Mouse (Mus musculus) v-Abl transformed pro-B cells (cell line): ENCODE measurements around the gene Kif13a.

Experiments
- in situ Hi-C, 2 experiments: fragments of 400-800 bp; cut with MboI; formaldehyde crosslinking; loops; one replicate each; pipeline ENCODE4 v1.15.1; 2025; ENCODE audit not compliant: unreplicated experiment in 2 of 2

The Kif13a gene

GRCm38 (mm10) chr13:46844561-46845235 is 85.0 kb downstream of the Kif13a start:
- in situ Hi-C loops: loop anchor here (10.0 to 25.0 kb wide), 3 partner anchors 440 to 1618 kb away; no protein-coding TSS in a partner anchor

DNA sequence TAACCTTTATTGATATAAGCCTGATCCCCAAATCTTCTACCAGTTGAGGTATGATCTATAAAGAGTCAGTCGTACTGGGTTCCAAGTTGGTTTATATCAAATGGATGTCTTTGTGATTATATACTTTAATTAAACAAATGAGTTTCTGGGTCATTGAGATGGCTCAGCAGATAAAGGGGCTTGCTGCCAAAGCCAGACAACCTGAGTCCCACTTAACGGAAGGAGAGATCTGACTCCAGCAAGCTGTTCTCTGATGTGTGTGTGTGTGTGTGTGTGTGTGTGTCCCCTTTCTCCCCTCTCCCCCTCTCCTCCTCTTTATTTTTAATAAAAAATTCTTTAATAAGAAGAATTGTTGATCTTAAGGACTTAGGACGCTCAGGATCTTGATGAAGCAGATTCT is 86.0 kb downstream of the Kif13a start:
- in situ Hi-C loops: loop anchor here (10.0 to 25.0 kb wide), 3 partner anchors 441 to 1619 kb away; no protein-coding TSS in a partner anchor

DNA sequence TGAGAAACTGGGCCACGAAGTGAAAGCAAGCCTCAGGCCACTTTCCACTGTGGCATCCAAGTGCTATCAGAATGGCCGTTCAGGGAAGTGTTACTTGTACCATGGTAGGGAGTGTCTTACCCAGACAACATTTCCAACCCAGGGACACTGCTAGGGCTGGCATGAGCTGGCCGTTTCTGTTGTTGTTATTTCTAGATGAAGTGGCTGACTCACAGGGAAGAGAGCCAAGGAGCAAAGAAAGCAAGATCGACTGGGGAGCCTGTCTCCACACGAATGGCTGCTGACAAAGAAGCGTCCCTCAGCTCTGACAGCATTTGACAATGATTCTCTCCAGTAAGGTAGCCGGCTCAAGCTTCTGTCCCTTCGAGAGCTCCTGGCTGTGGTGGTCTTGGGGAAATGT is 87.5 kb downstream of the Kif13a start:
- in situ Hi-C loops: loop anchor here (10.0 to 25.0 kb wide), 3 partner anchors 443 to 1620 kb away; no protein-coding TSS in a partner anchor

- in situ Hi-C loops: loop anchor here (10.0 to 25.0 kb wide), 3 partner anchors 443 to 1621 kb away; no protein-coding TSS in a partner anchor
These were observed 88.0 kb downstream of the Kif13a start for GRCm38 (mm10) chr13:46841668-46842067.

DNA sequence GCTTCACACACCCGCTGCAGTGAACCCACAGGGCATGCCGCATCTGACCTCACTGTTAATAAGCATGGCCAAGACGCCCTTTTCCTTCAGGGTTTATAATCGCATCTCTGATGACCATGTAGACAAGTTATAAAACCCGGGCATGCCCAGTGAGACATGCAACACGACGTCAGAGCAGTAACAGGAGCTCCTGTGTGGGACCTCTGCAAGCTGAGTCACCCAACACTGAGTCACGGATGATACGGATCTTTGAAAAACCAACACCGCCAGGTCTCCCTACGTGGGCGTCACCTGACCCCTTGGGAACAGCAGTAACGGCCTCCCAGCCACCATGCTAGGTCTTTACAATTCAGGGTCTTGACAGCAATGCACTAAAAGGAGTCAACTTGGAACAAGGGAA is 89.0 kb downstream of the Kif13a start:
- in situ Hi-C loops: loop anchor here (10.0 to 25.0 kb wide), 3 partner anchors 444 to 1622 kb away; no protein-coding TSS in a partner anchor

DNA sequence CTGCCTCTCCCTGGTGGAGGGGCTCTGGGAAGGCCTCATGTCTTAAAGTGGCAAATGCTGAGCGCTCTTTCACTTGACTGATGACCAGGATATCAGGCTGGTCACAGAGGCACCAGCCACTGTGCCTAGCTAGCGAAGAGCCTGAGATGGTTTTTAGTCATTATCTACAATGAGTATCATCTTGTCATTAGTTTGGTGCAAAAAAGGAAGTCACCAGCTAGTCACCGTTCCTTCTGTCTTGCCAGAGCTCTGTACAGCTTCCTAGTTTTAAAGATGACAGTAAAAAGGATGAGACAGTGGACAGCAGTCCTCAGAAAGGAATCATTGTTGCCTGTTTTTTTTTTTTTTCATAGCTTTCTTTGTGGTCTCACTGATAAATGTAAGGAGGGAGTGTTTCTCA is 90.4 kb downstream of the Kif13a start:
- in situ Hi-C loops: loop anchor here in 1 of 2 experiments (25.0 kb wide), 2 partner anchors 448 to 1623 kb away; no protein-coding TSS in a partner anchor

DNA sequence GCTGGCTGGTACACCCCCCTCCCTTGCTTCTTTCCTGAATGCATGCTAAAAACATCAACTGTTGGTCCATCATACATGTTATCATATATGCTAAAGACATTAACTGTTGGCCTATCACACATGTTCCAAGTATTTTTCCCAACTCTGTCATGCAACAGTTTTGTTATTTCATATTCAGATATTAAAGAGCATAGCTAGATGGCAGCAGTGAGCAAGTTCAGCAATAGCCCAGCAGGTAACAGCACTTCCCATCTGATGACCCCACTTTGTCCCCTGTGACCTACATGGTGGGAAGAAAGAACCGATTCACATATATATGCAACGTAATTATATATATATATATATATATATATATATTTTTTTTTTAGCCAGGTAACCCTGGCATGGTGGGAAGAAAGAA is 91.1 kb downstream of the Kif13a start:
- in situ Hi-C loops: loop anchor here in 1 of 2 experiments (25.0 kb wide), 2 partner anchors 449 to 1624 kb away; no protein-coding TSS in a partner anchor

DNA sequence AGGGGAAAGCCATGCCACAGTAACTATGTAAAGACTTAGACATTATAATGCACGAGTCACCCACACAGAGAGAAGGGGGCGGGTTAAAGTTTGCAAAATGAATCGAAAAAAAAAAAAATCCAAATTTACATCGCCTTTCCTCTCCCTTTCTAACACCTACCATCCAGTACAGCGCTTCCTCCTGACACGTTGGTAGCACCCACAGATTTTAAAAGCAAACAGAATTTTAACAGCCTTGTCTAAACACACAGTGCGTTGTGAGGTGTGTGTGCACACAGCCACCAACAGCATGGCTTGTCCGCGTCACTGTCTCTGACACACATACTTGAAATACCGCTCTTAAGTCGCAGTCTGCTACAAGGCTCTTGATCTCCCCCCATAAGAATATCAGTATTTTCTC is 94.3 kb downstream of the Kif13a start:
- in situ Hi-C loops: loop anchor here in 1 of 2 experiments (25.0 kb wide), 2 partner anchors 452 to 1627 kb away; no protein-coding TSS in a partner anchor

- in situ Hi-C loops: loop anchor here in 1 of 2 experiments (25.0 kb wide), 2 partner anchors 452 to 1627 kb away; no protein-coding TSS in a partner anchor
These were observed 94.9 kb downstream of the Kif13a start for GRCm38 (mm10) chr13:46834805-46835204.

GRCm38 (mm10) chr13:46833586-46833985 is 96.1 kb downstream of the Kif13a start:
- in situ Hi-C loops: loop anchor here in 1 of 2 experiments (25.0 kb wide), 2 partner anchors 454 to 1629 kb away; no protein-coding TSS in a partner anchor

DNA sequence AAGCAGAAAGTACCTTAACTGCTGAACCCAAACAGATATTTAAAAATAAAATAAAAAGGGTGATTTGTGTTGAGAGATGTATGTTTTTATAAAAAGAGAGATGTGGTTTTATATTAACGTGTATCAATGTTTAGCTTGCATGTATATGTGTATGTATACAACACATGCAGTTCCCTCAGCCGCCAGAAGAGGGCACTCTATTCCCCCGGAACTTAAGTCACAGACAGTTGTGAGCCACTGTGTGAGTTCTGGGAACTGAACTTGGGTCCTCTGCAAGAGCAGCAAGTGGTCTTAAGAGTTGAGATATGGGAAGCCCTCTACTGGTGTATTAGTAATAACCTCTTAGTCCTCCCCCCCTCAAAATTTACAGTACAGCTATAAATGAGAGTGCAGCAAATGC is 96.7 kb downstream of the Kif13a start:
- in situ Hi-C loops: loop anchor here in 1 of 2 experiments (25.0 kb wide), 2 partner anchors 454 to 1629 kb away; no protein-coding TSS in a partner anchor

DNA sequence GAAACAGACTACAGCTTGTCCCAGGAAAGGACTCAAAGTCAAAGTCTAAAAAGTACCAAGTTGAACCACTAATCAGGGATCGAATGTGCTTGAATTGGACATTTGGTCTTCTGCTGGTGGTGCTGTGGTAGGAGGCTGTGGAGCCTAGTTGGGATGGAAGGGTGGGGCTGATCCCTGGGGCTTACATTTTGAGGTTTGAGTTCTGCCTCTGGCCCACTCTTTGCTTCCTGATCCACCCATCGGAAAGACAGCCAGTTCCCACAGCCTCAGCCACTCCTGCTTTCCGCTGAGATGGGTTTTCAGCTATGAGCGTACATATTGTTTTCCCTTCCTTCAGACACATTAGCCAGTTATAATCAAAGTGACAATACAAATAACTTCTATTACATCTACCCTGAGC is 106.4 kb downstream of the Kif13a start:
- in situ Hi-C loops: loop anchor here (25.0 kb wide), 2 partner anchors 836 to 1639 kb away; no protein-coding TSS in a partner anchor

DNA sequence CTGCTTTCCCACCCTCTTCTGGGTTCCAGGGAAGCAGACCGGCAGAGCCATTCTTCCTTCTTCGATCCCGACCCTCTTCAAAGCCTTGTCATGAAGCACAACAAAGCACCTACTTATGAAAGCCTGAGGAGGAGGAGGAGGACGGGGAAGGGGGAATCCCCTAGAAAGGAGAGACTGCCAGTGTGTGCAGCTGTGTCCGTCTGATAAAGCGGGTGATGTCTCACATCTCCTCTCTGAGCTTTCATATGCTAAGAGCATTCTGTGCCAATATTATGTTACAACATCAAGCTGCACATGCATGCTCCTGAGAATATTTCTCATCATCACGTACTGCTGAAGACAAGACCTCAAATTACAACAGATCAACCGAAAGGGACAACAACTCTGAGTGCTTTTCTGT is 107.5 kb downstream of the Kif13a start:
- in situ Hi-C loops: loop anchor here (25.0 kb wide), 2 partner anchors 835 to 1640 kb away; no protein-coding TSS in a partner anchor

GRCm38 (mm10) chr13:46819729-46820223 is 109.9 kb downstream of the Kif13a start:
- in situ Hi-C loops: loop anchor here (25.0 kb wide), 2 partner anchors 832 to 1643 kb away; no protein-coding TSS in a partner anchor

- in situ Hi-C loops: loop anchor here (25.0 kb wide), 2 partner anchors 832 to 1643 kb away; no protein-coding TSS in a partner anchor
These were observed 110.4 kb downstream of the Kif13a start for GRCm38 (mm10) chr13:46819202-46819728.

GRCm38 (mm10) chr13:46818374-46818773 is 111.3 kb downstream of the Kif13a start:
- in situ Hi-C loops: loop anchor here (25.0 kb wide), 2 partner anchors 831 to 1644 kb away; no protein-coding TSS in a partner anchor

DNA sequence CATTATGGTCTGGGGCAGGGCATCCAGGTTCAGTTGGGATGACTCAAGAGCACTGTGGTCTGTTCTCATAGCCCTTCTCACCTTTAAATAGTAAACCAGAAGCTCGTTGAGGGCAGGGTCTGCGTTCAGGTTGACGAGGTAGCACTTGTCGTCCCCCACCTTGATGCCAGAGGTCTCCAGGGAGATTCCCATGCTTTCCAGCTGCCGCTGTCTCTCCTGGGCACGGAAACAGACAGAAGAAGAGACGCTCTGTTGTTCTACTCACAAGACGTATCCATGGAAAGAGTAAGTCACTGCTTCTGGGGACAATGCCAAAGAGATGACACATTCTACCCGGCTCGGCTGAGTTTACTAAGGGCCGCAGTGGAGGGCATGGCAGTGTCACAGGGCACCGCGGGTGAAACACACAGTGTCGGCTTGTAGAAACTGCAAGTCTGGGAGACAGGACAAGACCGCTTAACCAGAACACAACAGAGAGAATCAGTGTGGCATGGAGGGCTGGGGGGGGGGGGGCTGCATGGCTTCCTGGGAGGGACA is 117.0 kb downstream of the Kif13a start:
- in situ Hi-C loops: loop anchor here (25.0 kb wide), 2 partner anchors 825 to 1650 kb away; no protein-coding TSS in a partner anchor

DNA sequence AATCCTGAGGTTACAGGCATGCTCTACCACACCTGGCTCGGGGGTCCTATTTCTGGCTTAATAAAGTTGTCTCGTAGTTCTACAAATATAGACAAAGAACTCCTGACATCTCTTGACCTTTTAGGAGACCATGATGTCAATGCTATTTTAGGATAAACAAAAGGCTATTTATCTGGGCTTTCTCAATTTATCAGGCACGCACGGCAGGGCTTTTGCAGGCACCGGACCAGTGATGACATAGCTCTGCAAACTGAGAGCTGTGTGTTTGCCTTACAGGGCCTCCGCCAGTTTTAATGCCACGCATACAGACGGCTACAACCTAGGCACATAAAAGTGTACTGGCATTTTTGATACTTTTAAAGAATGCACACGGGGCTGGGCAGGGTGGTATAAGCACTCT is 118.0 kb downstream of the Kif13a start:
- in situ Hi-C loops: loop anchor here (25.0 kb wide), 2 partner anchors 824 to 1651 kb away; no protein-coding TSS in a partner anchor

GRCm38 (mm10) chr13:46810613-46811012 is 119.1 kb downstream of the Kif13a start:
- in situ Hi-C loops: loop anchor here (25.0 kb wide), 2 partner anchors 823 to 1652 kb away; no protein-coding TSS in a partner anchor

DNA sequence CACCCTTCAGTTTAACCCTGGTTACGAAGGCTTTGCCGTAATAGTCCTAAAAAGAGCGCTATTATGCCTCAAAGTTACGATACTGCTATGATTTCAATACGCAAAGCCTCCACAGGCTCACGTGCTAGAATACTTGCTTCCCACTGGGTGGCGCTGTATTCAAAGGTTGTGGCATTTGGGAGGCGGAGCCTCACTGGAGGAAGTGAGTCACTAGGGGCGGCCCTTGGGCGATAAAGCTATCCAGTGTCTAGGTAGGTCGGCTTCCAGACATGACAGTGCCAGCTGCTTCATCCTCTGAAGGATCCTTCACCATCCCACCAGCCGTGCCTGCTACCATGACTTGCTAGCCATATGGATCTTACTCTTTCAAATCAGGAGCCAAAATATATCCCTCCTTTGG is 119.6 kb downstream of the Kif13a start:
- in situ Hi-C loops: loop anchor here (25.0 kb wide), 2 partner anchors 823 to 1652 kb away; no protein-coding TSS in a partner anchor
